Mouse (Mus musculus) layer of hippocampus, postnatal 10 days (tissue): ENCODE data around the gene Zfp108. TPM values are rescaled to one million over a fixed set of nuclear protein-coding genes. Genes with fewer than 3 reads are reported as not detected.
"Not testable (repeated sequence)": the region's sequence is repeated elsewhere in the genome, so short reads cannot be mapped to it uniquely, and the experiment has no call there.

Experiments used
- DNase-seq, 2 experiments: peaks; one replicate each; pipeline ENCODE4 v3.0.0; 2021; ENCODE audit warnings: low spot score in 2 of 2
- long read RNA-seq: library from polyadenylated mRNA; stranded (forward); transcript quantifications from one replicate; pipeline ENCODE4 v2.0.0, GENCODE M21; 2023
- total RNA-seq, 2 experiments: library from RNA; stranded (reverse); gene quantifications; 2 replicates each; pipeline ENCODE4 v1.2.3; 2021

Zfp108 gene
- total RNA-seq, result 1 to 10 TPM; 5.0 to 6.3 TPM
- long read RNA-seq, partial matches to known transcripts, result 0 of 1 reads
- long read RNA-seq, other reads (novel, unspliced or antisense), result 1 of 1 reads

DNA sequence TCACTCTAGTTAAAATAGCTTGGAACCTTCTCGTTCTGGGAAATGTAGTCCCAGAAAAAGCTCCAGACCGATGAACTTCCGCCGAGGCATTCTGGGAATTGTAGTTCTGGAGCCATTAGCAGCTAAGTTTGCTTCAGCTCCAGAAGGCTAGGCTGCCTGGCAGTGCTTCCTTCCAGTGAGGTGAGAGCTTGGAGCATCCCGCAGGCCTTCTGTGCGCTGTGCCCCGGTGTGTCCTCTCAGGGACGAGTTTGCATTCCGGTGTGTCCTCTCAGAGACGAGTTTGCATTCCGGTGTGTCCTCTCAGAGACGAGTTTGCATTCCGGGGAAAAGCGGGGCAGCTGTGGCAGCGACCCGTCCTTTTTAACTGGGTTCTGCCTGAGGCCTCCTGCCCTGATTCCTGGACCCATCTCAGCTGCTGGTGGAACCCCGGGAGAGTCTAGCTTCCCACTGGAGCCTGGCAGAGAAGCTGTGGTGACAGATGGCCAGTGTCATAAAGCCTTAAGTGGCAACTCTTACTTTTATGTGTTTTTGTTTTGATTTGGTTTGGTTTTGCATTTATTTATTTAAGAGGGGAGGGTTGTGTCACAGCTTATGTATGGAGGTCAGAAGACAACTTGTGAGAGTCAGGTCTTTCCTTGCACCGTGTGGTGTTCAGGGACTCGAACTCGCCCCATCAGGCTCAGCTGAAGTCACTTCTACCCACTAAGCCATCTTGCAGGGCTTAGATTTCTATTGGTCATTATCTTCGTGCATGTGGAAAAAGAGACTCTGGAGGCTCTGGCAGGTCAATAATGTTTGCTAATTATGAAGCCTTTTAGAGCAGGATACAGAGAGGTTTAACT is at the start of gene Zfp108:
Gene Zfp108 (plus strand): TSS at position 162 of the 842 bp plus-strand sequence.
- peak; percentile 78 to 83 for DNase-seq

DNA sequence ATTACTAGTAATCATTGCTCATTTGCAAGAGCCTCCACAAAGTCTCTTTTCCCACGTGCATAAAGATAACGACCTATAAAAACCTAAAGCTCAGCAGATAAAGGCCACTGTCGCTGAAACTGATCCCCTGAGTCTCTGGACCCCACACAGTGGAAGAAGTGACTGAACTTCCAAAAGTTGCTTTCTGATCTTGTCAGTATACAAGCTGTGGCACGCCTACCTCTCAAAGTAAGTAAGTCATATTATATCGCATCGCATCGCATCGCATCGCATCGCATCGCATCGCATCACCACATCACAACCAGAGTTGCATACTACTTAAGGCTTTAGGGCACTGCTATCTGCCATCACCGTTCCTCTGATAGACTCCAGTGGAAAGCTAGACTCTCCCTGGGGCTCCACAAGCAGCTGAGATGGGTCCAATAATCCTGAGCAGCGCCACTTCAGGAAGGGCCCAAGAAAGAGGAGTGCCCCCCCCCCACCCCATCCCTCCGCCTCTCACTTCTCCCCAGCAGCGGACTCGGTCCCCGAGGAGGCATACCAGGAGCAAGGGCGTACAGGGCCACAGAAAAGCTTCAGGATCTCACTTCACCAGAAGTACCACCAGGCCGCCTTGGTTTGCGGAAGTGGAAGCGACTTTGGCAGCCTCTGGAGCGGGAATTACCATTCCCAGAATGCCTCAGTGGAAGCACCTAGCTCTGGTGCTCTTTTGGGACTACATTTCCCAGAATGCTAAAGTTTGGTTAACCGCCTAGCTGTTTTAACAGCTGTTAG is 46.9 kb upstream of the Zfp108 start:
- DNase-seq, result peak; percentile 64 to 71

DNA sequence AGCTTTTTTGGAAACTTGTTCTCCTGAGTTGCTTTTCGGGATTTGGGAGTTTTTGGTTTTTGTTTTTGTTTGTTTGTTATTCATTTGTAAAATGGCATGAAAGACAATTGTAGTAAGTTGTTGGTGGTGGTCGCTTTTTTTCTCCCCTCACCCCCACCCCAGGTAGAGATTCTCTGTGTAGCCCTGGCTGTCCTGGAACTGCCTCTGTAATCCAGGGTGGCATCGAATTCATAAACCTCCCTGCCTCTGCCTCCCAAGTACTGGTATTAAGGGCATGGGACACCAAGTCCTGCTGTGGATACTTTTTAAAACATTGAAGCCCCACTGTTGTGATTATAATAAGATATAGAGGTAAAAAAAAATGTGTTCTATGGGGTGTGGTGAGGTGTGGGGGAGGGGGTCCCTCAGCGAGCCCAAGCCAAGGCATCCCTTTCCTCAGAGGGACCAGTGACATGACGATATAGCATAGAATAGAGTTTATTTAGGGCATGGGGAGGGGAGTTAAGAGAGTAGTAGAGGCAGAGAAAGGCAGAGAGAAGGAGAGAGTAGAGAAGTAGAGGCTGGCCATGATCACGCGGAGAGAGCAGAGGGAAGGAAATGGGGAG is 46.2 kb upstream of the Zfp108 start:
- DNase-seq, result no peak

DNA sequence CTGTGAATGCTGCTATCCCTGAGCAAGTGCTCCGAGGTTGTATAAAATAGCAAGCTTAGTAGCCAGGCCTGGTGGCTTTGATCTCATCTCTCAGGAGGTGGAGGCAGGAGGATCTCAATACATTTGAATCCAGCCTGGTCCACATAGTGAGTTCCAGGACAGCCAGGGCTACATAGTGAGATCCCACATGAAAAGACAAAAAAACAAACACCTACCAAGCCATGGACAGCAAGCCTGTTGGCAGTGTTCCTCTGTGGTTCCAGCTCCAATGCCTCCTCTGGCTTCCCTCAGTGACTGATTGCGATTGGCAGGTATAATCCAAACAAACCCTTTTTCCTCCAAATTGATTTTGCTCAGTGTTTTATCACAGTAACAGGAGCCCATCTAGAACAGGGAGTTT is 44.3 kb upstream of the Zfp108 start:
- DNase-seq, result no peak

DNA sequence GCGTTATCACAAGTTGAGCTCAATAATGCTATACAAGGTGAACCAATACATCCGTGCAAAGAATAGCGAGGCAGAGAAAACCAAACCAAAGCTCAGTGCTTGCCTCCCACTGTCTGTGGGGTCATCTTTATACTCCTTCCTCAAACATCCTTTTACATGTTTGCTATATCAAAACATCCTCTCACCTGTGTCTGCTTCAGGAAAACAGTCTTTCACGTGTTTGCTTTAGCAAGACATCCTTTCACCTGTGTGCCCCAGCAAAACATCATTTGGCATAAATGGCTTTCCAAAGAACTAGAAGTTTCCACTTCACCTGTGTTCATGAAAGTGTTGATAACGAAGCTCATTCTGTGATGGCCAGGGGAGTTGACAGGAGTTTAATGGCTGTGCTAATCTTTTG is 43.3 kb upstream of the Zfp108 start, which contains the start of gene Zfp111:
Gene Zfp111 (minus strand): TSS at position 101 of the 400 bp plus-strand sequence.
- no peak for DNase-seq

DNA sequence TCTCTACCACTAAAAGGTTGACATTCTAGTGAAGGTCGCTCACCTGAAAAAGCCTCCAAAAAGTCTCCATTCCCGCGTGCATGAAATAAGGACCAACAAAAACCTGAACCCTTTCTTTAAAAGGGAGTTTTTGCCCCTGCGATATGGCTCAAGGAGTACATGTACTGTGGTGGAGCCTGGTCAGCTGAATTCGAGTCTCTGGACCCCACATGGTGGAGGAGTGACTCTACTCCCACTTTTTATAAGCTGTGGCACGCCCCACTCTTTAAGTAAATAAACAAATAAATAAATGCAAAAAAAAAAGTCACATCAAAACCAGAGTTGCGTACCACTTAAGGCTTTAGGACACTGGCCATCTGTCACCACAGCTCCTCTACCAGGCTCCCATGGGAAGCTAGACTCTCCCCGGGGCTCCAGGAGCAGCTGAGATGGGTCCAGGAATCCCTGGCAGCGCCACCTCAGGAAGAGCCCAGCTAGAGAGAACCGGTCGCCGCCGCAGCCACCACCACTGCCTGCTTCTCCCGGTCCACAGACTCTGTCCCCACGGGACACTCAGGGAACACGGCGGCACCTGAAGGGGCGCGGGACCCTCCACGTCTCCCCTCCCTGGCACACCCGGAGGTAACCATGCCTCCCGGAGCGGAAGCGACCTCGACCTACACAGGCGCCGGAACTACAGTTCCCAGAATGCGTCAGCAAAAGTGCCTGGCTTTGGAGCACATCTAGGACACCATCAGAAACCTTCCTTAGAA is 17.4 kb upstream of the Zfp108 start, which contains the start of gene Zfp109:
Gene Zfp109 (minus strand): TSS at position 521 of the 752 bp plus-strand sequence.
- DNase-seq, result peak; percentile 59 to 70

DNA sequence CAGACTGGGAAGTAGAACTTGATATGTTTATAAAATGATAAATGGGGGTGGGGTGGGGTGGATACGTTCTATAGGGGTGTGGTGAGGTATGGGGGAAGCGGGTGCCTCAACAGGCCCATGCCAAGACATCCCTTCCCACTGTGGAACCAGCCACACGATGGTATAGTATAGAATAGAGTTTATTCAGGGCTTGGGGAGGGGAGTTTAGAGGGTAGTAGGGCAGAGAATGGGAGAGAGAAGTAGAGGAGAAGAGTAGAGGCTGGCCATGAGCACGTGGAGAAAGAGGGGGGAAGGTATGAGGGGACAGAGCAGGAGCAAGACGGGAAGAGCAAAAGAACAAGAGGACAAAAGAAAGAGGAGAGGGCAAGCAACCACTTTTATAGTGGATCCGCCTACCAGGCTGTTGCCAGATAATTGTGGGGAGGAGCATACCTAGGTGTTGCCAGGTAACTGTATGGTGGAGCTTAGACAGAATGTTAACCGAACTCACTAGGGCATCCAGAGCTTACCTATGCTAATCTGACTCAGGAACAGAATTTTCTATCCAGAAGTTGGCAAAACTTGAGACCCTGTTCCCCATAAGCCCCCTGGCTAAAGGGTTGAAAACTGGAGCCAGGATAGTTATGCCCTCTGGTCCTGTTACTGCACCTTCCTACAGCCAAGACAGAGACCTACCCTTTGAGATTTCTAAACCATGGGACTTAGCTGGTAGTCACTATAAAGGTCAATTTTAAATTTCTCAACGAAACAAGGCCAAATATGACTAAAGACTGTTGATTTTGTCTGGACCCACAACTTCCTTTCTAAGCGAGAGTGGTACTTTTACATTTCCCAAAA is 597 bp upstream of the Zfp108 start:
- no peak for DNase-seq

DNA sequence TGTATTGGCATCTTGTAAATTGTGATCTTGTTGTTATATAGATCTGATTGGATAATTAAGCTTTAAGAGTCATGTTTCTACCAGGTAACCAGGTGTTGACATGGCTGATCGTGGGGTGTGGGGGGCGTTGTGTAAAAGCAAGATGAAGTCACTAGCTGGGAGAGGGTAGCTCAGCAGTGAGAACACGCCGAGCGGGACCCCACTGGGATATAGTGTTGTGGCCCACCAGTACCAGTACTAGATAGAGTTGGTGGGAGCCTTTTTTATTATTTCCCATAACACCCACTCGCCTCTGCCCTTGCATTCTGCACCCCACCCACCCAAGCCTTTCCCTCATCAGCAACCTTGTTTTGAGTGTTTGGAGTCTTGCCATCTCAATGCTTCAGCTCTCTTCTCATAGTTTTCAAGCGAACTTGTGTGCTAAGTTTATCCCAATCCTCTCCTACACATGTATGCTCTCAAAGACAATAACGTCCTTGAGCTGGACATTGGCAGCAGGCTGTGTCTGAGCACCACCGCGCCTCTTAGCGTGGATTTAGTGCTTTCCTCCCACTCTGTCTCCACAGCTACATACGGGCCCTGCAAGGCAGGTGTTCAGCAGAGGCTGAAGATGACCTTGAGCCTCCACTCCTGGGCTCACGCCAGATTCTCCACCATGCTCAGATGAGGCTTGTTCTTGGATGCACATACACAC is 4.9 kb downstream of the Zfp108 start:
- DNase-seq, result no peak

DNA sequence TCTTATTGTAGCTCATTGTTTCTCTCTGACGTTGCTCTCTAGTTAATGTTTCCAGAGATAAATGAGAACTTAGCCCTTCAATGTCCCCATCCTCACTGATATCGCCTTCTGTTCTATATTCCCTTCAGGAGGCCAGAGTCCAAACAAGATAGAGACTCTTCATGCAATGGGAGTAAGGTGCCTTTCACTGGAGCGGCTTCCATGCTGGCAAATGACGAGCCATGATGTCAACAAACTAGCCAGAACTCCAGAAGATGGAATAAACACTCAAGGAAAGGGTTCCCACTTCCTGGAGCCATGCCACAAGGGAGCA is 5.4 kb downstream of the Zfp108 start:
- no peak for DNase-seq

DNA sequence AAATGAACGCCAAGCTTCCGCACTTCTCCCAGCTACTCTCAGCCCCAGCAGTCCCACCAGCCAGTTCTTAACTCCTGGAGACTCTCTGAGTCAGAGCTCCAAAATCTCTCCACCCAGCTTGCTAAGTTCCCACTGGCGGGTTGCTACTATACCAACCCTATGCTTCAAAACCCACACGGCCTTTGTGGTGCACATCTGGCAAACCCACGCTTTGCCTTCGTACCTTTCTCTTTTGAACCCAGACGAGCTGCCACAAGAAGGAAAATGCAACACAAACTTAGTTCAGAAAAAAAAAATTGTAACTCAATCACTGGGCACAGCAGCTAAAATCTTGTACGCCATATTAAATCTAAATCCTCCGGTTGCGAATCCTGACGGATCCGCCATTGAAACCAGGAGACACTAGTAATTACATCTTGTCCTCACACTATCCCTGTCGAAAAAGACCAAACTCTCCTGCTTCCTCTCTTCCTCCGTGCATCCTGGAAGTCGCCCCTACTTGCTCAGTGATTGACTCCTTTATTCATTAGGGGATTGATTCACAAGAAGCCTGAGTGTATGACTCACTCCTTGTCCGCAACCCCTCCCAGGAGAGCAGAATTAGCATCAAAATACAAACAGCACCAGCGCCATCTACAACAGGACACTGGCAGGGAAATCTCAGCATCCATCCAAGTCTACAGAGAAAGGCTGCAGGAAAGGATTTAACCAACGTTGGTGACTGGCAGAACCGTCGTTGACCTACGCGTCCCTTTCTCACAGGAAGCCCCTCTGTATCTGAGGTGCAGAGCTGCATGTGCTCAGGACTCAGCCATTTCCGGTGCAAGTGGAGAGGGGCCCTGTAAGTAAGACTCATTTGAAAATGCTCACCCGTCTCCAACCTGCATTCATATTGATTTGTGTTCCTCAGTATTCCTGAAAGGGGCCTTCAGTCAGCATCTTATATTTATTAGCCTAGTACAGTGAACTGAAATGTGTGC is 13.9 kb downstream of the Zfp108 start:
- DNase-seq, result no peak

DNA sequence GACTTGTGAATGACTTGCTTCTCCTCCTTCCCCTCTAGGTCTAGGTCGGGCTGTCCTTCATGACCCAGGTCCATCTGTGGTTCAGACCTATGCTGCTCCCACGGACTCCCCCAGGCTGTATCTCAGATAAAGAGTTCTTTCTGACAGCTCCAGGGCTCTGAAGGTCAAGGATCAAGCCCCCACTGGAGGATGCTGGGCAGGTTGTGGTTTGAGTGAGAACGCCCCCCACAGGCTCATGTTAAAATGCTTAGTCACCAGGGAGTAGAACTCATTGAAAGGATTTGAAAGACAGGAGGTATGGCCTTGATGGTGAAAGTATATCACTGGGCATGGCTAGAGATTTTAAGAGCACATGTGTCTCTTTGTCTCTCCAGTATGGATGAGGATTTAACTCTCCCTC is 14.7 kb downstream of the Zfp108 start:
- DNase-seq, result no peak

DNA sequence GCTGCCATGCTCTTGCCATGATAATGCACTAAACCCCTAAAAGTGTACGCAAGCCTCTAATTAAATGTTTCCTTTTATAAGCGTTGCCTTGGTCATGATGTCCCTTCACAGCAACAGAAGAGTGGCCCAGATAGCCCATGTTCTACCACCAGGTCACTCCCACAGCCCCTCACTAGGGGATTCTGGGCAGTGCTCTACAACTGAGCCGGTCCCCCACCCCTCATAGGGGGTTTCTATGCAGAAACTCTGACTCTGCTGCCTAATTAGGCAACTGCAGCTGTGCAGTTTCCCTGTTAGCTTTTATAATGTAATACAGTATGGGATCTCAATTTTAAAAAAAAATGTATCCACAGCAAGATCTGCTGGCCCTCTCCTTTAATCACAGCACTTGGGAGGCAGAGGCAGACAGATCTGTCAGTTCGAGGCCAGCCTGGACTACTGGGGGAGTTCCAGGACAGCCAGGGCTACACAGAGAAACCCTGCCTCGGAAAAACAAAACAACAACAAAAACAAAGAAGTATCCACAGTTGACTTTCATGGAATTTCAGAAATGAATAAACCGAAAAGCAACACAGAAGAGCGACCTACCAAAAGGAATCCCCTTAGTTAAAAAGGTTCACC is 15.2 kb downstream of the Zfp108 start:
- DNase-seq, result no peak

DNA sequence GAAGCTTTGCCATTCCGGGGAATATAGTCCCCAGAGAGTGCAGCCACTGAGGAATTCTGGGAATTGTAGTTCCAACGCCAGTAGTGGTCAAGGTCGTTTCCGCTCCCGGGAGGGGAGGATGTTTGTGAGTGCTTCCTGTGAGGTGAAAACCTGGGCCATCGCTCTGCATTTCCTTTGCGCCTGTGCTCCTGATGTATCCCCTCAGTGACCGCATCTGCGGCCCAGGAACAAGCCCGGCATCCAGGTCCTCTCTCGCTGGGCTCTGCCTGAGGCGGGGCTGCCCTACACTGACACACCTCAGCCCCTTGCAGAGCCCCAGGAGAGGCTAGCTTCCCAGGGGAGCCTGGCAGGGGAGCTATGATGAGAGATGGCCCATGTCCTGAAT is 15.7 kb downstream of the Zfp108 start, which contains the start of gene Zfp93:
Gene Zfp93 (plus strand): TSS at position 133 of the 385 bp plus-strand sequence.
- peak; percentile 70 to 77 for DNase-seq

DNA sequence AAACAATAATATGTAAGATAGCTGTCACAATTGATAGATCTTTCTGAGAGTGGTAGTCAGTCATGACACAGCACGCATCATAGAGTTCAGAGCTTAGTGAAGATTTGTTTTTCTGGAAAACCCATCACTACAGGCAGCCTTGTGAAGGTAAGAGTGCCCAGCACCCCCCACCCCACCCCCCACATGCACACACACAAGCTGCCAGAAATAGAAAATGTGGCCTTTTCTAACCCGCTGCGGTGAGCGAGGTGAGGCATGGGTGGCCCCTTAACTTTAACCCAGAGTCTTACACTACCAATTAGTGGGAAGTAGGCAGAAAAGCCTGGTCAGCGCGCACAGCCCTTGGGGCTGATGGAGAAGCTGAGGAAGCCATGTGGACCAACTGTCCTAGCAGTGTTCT is 16.6 kb downstream of the Zfp108 start:
- no peak for DNase-seq

DNA sequence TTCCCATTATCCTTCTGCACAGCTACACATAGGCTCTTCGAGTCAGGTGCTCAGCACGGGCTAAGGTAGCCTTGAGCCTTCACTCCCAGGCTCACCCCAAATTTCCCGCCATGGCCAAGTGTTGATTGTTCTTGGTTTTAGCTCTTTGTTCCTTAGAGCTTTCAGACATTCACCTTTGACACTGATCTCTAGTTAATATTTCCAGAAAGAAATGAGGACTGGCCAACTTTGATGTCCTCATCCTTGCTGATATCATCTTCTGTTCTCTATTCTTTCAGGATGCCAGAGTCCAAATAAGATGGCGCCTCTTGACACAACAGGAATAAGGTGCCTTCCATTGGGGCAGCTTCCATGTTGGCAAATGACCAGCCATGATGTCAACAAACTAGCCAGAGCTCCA is 19.9 kb downstream of the Zfp108 start:
- no peak for DNase-seq

DNA sequence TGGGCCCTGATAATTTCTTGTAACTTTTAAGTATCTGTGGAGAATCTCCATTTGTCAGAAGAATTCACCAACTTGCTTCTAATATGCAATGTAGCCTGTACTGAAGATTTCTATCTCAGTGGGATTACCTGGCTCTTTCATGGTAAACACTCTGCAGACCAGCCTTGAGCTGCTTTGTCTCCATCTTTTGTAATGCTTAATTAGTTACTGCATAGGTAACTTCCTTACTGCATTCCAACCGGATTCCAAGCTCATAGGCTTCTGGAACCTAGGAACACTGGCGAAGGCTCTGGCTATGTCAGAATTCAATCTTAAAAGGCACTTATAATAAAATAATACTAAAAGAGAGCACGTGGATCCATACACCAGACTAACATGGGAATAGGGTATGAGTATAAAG is 24.2 kb downstream of the Zfp108 start:
- DNase-seq, result not testable (repeated sequence)

DNA sequence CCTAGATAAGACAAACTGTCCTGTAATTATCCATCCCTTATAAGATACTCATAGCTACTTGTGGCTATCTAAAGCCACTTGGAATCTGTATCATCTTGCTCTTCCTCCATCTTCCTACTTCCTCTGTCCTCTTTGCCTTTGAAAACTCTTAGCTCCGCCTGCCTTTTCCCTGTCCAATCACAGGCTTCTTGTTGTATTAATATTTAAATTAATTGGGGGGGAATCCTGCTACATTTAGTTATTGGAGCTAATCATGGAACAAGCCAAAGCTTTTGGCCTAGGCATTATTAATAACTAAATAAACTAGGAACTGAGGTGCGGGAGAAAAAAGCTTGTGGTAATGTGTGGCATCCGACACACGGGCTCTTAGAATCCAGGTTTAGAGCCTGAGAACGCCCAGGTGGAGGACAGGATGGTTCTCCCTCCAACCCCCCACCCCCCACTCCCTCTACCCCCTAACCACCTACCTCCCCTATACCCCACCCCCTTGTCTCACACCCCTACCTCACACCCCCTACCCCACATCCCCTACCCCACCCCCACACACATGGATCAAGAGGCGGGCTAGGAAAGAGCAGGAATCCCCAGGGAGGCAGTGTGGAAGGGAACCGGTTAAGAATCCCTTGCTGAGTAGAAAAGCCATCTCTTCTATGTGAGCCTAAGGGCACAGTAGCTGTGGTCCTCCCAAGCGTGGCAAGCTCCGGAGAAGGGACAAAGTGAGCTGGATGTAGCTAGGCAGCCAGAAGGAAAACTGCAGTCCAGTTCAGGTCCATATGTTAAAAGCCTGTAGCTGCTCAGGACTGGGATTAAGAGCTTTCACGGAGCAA is 25.6 kb downstream of the Zfp108 start:
- DNase-seq, result no peak
